Mouse (Mus musculus) heart, postnatal 14 days (tissue): ENCODE measurements around the gene Pex7. TPM values are rescaled to one million over a fixed set of nuclear protein-coding genes. Genes with fewer than 3 reads are reported as not detected.
"Not testable (repeated sequence)": the region's sequence is repeated elsewhere in the genome, so short reads cannot be mapped to it uniquely, and the experiment has no call there.

ENCODE experiments used
- DNase-seq, 2 experiments: peaks; one replicate each; pipeline ENCODE4 v3.0.0; 2021 to 2022
- intact Hi-C: fragments of 180-260 bp; cut with DNase I; formaldehyde crosslinking; loops from one replicate; pipeline ENCODE4 v1.15.1; 2025
- total RNA-seq, 2 experiments: library from RNA; stranded (reverse); gene quantifications; 2 replicates each; pipeline ENCODE4 v1.2.3; 2021

Pex7 gene
- total RNA-seq, 2 experiments from 2014 or later: 22.9 to 25.9 TPM

DNA sequence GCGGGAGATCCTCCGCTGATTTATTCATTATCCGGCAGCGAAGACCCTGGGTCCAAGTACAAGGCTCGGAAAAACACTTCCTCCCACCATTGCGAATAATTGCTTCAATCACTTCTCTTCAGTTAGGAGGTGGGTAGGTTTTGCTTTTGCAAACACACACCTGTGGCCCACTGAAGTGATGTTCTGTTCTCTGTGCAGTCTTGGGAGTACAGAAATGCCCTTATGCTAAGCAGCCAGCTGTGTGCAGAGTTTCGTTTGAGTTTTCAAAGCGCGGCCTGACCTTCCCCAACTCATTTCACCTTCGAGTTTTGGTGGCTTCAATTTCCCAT, 27.8 kb upstream of the Pex7 start:
- intact Hi-C loops: loop anchor here (2.0 to 10.0 kb wide), 2 partner anchors 70 to 190 kb away; no protein-coding TSS in a partner anchor
- no peak for DNase-seq

DNA sequence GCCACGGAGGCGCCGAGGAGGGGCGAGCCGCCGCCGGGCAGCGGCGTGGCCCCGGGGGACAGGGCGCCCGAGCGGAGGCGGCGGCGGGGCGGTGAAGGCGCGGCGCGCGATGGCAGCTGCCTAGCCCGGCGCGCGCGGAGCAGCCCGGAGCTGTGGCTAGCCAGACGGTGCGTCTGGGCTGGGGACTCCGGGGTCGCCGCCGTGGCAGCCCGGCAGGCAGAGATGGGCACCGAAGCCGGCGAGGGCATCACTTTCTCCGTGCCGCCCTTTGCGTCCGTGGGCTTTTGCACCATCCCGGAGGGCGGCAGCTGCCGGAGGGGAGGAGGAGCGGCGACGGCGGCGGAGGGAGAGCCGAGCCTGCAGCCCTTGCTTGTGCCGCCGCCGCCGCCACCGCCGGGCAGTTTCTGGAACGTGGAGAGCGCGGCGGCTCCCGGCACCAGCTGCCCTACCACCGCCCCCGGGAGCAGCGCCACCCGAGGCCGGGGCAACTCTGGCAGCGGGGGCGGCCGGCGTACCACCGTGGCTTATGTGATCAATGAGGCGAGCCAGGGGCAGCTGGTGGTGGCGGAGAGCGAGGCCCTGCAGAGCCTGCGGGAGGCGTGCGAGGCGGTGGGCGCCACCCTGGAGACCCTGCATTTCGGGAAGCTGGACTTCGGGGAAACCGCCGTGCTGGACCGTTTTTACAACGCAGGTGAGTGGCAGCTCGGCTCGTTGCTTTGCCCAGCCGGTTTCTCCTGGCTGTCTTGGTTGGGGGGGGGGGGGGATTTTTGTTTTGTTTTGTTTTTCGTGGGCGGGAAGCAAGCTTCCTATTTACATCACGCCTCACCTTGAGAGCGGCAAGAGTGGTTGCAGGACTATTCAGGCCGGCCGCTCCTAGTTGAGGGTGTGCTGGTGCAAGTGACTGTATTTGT, 27.1 kb upstream of the Pex7 start, which contains the start of gene Map3k5:
TSS of gene Map3k5 (plus strand) at position 89 of the 911 bp plus-strand sequence.
- intact Hi-C loops: loop anchor here (1.0 to 10.0 kb wide), 4 partner anchors 70 to 190 kb away; no protein-coding TSS in a partner anchor
- peak; percentile 62 to 64 for DNase-seq

DNA sequence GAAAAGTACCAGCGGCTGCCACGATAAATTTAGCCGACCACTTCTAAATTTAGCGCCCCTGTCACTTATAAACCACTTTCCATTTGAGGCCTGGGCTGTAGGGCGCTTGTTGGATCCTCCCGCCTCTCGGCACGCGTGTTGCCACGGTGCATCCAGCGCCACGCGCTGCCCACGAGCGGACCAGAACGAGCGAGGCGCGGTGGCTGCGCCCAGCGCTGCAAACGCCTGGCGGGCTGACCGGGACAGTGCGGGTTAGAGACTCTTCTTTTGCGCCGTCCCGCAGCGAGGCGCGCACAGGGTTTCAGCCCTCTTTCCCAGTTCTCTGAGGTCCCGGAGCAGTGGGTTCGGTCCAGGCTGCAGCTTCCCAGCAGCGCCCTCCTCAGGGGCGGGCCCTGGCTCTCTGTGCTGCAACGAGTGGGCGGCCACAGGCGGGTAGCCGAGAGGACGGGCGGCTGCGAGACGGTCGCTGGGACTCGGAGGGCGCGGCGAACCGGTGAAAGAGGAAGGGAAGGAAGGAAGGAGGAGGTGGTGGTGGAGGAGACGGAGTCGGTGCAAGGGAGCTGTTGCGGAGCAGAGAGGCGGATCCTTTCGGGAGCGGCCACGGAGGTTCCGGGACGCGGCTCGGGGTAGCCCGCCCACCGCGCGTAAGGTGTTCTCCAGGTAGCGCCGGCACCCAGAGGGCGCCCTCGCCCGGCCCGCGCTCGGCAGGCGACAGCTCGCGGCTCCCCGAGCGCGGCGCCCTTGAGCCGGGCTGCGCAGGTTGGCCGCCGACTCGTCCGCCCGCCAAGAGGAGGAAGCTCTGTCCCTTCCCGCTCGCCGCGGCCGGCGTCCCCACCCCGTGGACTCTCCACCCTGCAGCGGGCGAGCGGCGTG, 26.3 kb upstream of the Pex7 start:
- intact Hi-C loops: loop anchor here (1.0 to 10.0 kb wide), 4 partner anchors 71 to 191 kb away; no protein-coding TSS in a partner anchor
- peak; percentile 87 to 90 for DNase-seq

DNA sequence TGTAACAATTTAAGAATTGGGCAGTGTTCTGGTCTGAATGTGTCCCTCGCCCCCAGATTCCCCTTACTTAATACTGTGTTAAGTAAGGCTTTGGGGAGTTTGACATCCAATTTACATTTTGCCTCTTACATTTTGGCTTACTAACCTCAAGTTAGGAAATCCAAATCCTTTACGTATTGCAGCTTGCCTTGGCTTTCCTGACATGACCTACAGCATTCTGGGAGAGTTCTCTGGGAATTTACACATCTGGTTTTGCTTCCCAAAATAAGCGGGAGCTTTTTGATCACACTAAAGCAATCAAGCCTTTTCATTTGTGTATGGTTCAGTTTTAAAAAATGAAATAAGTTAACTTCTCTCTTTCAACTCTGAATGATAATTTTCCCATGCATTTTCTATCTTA, 25.5 kb upstream of the Pex7 start:
- intact Hi-C loops: loop anchor here (5.0 to 10.0 kb wide), 2 partner anchors 72 to 124 kb away; no protein-coding TSS in a partner anchor
- no peak for DNase-seq

DNA sequence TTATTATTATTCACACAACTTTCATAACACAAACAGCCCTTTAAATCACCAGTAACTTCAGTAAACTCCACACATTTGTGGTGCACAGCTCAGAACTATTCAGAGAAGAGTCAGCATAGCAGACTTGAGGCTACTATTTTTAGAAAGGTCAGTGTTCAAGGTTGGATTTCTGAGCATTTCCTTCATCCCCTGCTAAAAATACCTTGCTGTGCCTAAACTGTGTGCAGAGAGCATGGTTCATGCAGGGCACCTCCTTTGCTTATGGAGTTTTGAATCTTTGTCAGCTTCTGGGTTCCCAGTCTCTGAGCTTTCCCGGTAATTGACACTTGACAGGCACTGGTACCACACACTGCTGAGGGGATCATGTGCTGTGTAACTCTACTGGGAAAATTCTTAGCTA, 20.7 kb upstream of the Pex7 start:
- DNase-seq: no peak

DNA sequence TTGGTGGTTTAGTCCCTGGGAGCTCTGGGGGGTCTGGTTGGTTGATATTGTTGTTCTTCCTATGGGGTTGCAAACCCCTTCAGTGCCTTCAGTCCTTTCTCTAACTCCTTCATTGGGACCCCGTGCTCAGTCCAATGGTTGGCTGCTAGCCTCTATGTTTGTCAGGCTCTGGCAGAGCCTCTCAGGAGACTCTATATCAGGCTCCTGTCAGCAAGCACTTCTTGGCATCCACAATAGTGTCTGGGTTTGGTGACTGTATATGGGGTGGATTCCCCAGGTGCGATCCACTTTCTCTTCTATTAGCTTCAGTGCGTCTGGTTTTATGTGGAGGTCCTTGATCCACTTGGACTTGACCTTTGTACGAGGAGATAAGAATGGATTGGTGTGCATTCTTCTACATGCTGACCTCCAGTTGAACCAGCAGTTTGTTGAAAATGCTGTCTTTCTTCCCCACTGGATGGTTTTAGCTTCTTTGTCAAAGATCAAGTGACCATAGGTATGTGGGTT, 19.0 kb upstream of the Pex7 start:
- intact Hi-C loops, DNase-seq: not testable (repeated sequence)

More for the DNA sequence above, 20.7 kb upstream of the Pex7 start:
- intact Hi-C loops: no loop called here

DNA sequence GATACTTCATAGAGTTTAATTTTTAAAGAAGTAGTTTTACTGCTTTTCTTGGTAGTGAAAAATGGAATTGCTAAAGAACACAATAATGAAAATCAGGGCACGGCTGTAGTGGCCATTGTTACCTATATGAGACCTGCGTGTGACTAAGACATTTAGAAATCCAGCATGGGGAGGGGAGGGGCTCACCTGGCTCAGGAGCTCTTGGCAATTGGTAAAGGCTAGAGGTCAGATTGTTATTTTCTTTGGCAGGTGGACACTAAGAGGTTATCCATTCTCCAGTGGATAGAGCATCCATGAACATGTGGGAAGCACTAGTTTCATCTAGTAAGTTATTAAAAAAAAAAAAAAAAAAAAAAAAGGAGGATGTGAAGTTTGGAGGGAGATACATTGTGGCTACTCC, 16.8 kb upstream of the Pex7 start:
- intact Hi-C loops: no loop called here
- no peak for DNase-seq

DNA sequence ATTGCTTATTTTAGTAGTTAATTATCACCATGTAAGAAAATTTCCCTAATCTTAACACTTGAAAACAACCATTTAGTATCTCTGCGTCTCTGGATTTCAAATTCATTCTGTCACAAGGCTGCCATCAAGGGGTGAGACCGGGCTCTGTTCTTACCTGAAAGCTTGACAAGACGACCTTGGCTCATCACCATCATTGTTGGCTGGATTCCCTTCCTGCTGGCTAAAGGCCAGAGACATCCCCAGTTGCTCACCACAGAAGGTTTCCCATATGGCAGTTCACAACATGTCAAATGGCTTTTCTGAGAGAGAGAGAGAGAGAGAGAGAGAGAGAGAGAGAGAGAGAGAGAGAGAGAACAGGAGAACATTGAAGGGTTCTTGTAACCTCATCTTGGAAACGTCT, 14.9 kb upstream of the Pex7 start:
- no peak for DNase-seq
- intact Hi-C loops: no loop called here

DNA sequence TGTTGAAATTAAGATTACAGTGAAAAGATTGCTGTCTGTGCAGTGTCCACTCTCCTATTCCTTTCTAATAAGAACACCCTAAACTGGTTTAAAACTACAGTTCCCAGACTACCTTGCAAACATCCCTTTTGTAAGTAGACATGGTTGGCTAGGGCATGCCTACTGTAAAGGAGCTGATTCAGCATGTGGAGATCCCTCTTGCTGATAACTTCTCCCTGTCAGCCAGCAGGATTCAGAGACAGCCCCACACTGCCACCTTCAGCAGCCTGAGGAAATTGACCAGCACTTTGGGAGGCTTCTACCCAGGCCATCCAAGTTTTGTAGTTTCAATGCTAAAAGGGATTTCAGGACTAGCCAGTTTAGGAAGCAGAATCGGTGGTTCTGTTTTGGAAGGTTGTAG, 7.8 kb upstream of the Pex7 start:
- intact Hi-C loops: no loop called here
- DNase-seq: peak; percentile 37 to 52

DNA sequence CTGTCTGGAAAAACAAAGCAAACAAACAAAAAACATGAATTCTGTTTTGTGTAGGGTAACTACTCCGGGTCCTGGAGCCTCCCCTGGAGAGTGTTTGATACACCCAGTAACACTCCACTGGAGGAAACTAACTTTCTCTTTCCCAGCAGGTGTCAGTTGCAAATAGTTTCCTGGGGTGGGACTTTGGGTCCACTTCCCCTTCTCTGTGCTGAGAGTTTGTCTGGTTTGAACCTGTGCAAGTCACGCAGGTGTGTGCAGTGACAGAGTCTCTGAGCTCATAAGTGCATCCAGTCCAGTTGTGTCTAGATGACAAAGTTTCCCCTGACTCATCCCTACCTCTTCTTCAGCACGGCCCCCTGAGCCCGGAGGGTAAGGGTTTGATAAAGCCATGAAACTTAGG, 6.3 kb upstream of the Pex7 start:
- intact Hi-C loops: no loop called here
- DNase-seq: no peak

DNA sequence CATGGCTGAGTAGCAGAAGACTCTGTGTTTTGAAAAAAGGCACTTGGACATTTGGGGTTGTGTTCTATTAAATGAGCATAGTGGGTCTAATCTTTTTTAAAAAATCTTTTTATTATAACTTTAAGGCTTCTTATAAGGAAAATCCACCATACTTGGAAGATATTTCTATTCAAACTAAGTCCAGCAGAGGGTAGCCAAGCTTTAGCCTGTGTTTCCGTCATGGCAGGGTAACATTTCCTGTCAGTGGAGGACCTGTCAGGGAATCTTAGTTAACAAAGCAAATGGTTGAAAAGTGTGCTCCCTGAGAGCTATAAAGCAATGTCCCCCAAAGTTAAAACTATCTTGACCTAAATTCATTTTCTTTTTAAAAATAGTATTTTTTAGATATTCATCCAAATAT, 4.1 kb upstream of the Pex7 start:
- intact Hi-C loops: loop anchor here (1.0 to 2.0 kb wide), 2 partner anchors 162 to 213 kb away; no protein-coding TSS in a partner anchor
- DNase-seq: no peak

DNA sequence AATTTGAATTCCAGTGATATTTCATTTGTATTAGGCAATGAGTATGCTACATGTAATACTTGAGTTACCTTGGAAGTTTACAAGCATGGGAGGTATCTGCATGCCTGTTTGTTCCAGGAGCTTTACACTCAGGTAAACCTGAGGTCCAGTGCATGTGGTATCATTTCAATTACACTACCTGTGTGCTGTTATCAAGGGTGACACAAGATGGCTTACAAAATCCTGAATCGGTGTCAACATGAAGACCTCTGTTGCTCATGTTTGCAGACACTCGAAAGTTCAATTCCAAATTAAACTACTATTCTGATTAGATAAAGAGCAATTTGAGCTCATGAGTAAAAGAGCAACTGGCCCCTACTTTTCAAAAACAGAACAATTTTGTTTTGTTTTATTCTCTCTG, 3.0 kb upstream of the Pex7 start:
- intact Hi-C loops: loop anchor here (2.0 kb wide), 1 partner anchor 214 kb away; no protein-coding TSS in a partner anchor
- DNase-seq: no peak

DNA sequence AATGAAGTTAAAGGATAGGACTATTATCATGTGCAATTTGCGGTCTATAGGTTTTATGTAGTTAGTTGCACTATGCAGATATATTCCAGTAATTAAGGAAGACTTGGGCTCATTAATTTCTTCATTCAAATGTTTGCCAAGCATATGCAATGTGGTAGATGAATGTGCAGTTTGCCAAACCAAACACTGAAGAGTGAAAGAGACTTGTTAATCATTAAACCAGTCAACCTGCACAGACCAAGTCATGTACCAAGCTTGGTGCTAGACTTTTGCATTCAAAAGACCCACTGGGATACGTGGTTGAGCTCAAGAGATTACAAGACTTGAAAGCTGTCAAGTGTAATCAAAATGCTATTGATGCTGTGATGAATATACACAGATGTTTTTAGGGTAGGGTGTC, 587 bp upstream of the Pex7 start:
- DNase-seq: no peak
- intact Hi-C loops: loop anchor here (5.0 kb wide), 1 partner anchor 411 kb away; no protein-coding TSS in a partner anchor

DNA sequence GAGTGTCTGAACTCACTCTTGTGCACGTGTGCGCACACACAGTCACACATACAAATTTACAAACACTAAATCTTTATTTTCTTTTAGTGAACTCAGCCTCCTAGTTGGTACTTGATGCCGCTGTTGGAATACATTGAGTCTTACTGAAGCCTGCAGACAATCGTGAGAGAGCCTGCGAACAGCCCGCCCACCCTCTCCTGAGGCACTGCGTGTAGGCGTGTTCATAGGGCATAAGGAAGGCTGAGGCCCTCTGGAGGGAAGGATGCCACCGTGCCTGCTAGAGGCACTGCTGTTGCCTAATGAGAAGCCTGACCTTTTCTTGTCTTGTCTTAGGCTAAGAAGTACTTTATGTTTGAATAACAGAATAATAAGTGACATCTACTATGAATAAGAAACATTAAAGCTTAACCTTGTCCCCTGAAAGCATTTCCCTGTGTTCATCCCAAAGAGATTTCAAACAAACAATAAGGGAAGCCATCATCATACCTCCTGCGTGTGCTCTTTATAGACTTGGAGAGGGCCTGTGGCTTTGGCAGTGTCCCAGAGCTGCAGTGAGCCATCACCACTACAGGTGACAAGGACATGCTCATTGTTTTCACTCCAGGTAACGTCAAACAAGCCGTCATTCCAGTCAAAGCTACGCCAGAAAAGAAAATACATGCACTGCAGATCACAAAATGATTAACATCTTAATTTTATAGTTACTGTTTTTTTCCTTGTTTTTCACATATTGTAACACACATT, 3.2 kb downstream of the Pex7 start:
- no peak for DNase-seq
- intact Hi-C loops: no loop called here

DNA sequence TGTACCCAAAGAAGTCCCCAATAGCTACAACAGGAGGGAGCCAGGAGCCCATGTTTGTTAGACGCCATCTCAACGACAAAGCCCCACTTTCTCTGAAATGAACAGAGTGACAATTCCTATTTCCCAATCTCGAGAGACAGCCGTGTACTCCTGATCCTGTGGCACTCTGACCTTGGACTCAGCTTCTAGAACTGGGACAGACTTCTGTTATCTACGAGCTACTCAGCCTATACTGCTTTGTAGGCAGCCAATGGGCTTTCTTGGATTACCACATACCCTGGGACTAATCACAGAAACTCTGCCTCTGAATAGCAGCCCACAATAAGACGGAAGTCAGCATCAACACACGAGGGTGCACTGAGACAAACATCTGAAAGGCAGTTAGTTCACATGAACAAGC, 5.5 kb downstream of the Pex7 start:
- intact Hi-C loops: no loop called here
- DNase-seq: no peak

DNA sequence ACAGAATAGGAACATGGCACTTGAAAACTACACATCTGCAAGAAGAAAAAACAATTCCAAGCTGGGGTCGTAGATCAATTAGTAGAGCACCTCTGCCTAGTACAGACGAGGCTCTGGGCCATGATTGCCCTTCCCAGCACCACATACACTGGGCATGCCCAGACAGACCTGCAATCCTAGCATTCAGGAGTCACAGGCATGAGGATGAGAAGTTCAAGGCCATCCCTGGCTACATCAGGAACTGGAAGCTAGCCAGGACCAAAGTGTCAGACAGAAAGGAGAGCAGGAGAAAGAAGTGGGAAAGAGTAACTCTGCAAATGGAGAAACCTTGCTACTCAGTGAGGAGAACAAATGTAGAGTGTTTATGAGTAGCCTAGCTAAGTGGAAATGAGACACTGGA, 7.3 kb downstream of the Pex7 start:
- DNase-seq: no peak
- intact Hi-C loops: no loop called here

DNA sequence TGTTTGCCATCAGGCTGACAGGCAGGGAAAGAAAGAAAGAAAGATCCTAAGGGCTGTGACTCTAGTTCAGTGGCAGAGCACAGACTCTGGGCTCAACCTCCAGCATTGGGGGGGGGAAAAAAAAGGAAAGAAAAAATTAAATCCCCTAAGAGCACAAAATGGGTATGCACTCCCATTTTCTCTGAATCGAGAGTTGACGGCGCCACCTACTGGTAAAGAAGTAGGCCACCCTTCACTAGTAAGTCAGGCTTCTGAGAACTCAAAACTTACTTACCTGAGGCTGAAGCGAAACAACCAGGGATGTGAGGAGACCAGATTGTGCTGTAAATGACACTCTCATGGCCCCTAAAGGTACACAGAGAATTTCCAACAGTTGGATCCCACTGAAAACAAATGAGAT, 13.5 kb downstream of the Pex7 start:
- intact Hi-C loops: loop anchor here (2.0 to 5.0 kb wide), 3 partner anchors 187 to 653 kb away; no protein-coding TSS in a partner anchor
- peak; percentile 25 to 54 for DNase-seq

DNA sequence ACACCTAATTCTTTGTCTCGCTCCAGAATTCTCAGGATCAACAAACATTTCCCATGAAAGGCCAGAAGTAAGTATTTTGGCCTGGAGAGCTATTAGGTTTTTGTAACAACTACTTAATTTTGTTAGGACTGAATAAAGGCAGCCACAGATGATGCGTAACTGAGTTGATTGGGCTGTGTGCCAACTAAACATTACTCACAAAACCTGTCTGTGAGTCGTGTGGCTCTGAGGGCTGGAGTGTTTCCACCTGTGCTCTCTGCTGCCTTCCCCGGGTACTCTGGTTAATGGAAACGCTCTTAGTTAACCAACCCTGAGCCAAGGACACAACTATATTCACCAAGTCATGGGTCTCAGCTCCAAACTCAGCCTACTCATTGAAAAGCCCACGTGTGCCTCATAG, 14.3 kb downstream of the Pex7 start:
- DNase-seq: no peak
- intact Hi-C loops: loop anchor here (5.0 kb wide), 2 partner anchors 186 to 401 kb away; no protein-coding TSS in a partner anchor

DNA sequence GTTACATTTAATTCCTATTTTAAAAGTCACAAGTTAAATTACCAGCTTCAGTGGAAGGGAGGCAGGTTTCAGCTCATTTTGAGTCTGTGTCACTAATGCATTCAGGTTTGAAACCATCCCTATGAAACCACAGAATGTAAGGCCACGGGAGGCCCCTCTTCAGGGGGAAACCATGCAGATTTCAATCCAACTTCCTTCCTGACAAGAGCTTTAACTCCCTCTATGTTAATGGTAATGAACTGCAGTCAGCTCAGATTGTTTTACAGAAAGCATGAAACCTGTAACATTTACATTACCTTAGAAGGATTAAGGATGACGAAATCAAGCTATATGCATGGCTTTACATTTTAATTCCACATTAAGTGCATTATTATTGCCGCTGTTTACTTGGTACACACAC, 15.8 kb downstream of the Pex7 start:
- intact Hi-C loops: loop anchor here (5.0 kb wide), 2 partner anchors 184 to 399 kb away; no protein-coding TSS in a partner anchor
- no peak for DNase-seq

DNA sequence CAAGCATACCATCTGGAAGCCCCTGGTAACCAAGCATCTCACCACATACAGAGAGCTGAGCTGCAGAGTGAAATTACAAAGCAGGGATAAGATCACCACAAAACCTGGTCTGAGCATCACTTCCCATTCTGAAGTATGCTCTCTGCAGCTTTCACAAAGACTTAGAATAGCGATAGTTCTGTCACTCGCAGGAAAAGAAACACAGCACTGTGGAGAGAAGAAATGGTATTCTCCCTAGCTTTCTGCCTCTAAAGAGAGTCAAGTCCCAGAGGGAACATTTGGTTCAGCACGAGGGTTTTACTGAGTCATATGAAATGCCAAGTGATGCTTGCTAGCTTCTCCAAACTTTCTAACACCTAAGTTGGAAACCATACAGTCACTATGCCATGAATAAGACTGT, 17.6 kb downstream of the Pex7 start:
- intact Hi-C loops: loop anchor here (5.0 kb wide), 2 partner anchors 183 to 398 kb away; no protein-coding TSS in a partner anchor

More for the DNA sequence above, 17.6 kb downstream of the Pex7 start:
- DNase-seq: no peak
